Mouse (Mus musculus): ENCODE results near the gene Ccer2.

Ccer2 gene

GRCm38 (mm10) chr7:28749935-28750334 lies 6.0 kb upstream of the Ccer2 start:
- DNase-seq (ENCODE audit: low spot score in 2 of 2): no peak

DNA sequence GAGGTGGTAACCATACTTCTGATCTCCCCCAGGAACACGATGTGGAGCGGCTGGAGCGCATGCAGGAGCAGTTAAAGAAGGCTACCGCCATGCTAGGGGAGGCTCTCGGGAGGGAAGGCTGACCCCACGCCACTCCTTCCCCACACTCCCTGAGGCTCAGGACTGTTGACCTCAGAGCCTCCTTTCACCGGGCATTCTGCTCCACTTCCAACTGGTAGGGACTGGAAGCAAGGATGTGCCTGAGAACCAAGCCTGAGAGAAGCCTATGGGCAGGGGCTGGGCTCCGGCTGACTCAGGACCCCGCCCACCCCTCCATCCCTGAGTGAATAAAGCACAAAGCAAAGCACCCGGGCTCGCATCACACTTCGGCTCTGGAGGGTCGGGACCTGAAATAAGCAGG lies 2.6 kb downstream of the Ccer2 start:
- no peak for DNase-seq (ENCODE audit: low spot score in 2 of 2)

DNA sequence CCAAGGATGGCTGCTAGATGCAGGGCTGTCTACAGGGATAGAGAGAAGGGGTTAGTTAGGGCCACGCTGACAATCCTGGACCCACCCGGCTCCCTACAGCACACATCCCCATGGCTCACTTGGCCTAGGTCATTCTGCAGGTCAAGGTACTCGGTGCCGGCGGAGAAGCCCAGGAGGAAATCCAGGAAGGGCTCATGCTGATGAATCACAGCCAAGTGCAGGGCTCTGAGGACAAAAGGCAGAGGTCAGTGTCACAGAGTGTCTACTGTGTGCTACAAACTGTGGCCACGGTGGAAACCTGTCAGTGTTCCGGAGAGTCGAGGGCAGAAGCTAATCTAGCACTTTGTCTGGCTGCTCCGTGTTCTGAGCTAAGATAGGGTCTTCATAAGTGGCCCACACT lies 5.9 kb downstream of the Ccer2 start:
- no peak for DNase-seq (ENCODE audit: low spot score in 2 of 2)

DNA sequence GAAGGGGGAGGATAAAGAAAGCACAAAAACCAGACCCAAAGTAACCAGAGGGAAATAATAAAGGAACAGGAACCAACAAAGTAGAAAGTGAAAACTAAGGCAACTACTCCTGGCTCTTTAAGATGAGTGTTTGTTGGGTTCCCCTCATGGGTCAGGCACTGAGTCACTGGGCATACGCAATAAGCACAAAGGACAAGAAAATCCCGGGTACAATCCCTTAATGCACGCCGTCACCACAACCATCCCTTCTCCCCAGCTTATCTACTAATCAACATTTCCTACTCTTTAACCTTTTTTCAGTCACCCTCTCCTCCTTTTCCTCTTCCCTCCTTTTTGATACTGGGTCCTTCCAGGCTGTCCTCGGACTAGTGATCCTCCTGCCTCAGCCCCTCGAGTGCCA lies 9.2 kb downstream of the Ccer2 start:
- no peak for DNase-seq (ENCODE audit: low spot score in 2 of 2)

- peak; percentile 96 to 98 for DNase-seq (ENCODE audit: low spot score in 2 of 2)
Observed at GRCm38 (mm10) chr7:28766173-28766879, 10.4 kb downstream of the Ccer2 start, which contains the start of gene Sirt2. Gene Sirt2 (plus strand): TSS chr7:28766735.

- DNase-seq (ENCODE audit: low spot score in 2 of 2): no peak
Observed at GRCm38 (mm10) chr7:28766910-28767309, 10.9 kb downstream of the Ccer2 start.

GRCm38 (mm10) chr7:28767462-28767965 lies 11.5 kb downstream of the Ccer2 start, which contains the start of gene Nfkbib:
Gene Nfkbib (minus strand): TSS chr7:28767512.
- DNase-seq (ENCODE audit: low spot score in 2 of 2): no peak

GRCm38 (mm10) chr7:28769414-28769958 lies 13.5 kb downstream of the Ccer2 start:
- no peak for DNase-seq (ENCODE audit: low spot score in 2 of 2)

DNA sequence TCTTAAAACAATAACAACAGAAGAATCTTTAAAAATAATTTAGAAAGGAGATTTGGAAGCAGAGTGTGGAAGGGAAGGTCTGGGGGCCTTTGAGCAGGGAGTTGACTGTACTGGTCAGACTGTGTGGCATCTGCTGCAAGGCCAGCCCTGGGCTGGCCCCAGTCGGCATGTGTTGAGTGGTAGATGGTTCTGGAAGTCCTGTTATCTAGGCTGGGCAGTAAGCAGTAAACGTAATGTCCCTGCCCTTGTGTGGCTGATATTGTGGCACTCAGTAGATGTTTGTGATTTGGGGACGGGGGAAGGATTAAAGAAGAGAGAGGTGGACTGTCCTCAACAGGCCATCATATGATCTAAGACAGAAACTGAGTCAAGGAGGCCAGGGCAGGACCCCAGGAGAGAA lies 14.3 kb downstream of the Ccer2 start:
- DNase-seq (ENCODE audit: low spot score in 2 of 2): no peak

DNA sequence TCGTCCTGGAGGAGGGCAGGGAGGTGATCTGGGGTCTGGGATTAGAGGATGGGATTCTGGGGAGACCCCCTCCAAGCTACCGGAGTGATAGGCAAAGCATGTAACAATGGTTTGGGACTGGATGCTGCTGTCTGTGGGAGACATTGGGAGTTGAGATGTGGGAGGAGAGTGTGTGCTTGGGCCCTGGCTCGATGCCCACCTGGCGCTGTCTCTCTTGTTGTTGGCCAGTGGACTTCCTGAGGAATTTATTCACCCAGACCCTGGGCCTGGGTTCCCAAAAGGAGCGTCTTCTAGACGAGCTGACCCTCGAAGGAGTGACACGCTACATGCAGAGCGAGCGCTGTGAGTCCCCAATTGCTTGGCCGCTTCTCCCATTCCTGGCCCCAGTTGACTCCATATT lies 15.9 kb downstream of the Ccer2 start:
- DNase-seq (ENCODE audit: low spot score in 2 of 2): no peak

GRCm38 (mm10) chr7:28773163-28773562 lies 17.2 kb downstream of the Ccer2 start:
- no peak for DNase-seq (ENCODE audit: low spot score in 2 of 2)

DNA sequence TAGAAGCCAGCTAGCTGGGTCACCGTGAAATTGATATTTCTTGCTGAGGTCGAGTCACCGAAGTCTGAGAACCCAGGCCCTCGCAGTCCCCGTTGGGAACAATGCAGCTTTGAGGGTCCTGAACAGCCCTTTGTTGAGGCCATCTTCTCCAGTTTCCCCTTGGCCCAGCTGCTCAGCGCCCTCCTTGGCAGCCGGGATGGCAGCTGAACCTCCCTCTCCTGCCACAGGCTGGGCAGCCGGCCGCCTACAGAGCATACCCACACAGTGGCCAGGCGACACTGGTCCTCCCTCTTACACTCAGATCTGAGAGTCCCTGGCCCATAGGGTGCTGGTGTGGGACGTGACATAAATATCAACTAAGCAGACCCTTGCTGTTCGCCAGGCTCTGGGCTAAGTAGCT lies 18.2 kb downstream of the Ccer2 start:
- no peak for DNase-seq (ENCODE audit: low spot score in 2 of 2)

DNA sequence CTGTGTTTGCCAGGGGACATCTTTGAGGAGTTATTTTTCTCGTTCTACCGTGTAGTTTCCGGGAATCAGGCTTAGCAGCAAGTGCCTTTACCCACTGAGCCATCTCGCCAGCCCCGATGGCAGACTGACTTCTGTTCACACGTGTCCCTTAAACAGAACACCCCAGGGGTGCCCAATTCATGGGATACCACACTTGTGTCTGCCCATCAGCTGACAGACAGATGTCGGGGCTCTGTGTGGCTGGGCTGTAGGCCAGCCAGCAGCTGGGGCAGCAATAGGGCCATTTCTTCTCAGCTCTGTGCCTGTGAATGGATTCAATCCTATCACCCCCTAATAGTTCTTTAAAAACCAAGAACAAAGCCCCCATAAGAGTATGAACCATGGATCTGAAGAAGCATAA lies 19.2 kb downstream of the Ccer2 start:
- DNase-seq (ENCODE audit: low spot score in 2 of 2): no peak

- no peak for DNase-seq (ENCODE audit: low spot score in 2 of 2)
Observed at GRCm38 (mm10) chr7:28778825-28779224, 22.9 kb downstream of the Ccer2 start.

DNA sequence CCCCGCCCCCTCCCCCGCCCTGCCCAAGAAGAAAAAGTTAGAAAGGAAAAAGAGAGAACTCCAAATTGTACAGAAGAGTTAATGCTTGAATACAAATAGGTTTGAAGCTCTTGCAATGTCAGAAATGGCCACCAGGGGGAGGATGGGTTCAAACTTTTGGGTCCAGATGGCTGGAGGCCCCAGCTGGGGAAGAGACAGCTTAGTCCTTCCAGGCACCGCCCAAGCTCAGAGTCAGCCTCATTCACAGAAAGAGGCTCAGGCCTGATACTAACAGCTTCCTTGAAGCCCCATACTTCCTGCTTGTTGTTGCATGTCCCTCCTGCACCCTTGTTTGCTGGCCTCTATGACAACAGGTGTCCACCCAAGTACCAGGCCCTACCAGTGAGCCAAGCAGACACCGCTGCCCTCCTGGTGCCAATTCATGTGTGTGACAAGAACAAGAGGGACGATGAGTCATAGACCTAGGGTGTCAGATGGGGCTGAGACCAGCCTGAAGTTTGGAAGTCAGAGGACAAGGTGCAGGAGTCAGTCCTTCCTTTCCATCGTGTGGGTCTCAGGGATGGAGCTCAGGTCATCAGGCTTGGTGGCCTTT lies 24.2 kb downstream of the Ccer2 start:
- peak; percentile 89 to 91 for DNase-seq (ENCODE audit: low spot score in 2 of 2)

- DNase-seq (ENCODE audit: low spot score in 2 of 2): no peak
Observed at GRCm38 (mm10) chr7:28780857-28781256, 24.9 kb downstream of the Ccer2 start.

DNA sequence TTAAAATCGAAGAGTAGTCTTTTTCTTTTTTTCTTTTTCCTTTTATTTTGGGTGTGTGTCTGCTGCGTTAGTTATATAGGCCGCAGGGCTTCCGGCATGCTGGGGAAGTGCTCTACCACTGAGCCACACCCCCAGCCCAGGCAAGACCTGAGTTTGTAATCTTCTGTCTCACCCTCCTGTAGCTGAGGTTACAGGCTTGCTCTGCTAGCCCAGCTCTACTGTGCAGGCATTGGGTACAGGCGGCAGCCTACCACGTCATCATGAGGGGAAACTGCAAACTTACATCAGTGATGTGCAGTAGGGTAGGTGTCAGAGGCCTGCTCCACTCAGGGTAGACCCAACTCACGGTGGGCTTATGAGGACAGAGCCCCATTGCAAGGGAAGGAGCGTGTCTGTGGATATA lies 25.3 kb downstream of the Ccer2 start:
- DNase-seq (ENCODE audit: low spot score in 2 of 2): no peak

DNA sequence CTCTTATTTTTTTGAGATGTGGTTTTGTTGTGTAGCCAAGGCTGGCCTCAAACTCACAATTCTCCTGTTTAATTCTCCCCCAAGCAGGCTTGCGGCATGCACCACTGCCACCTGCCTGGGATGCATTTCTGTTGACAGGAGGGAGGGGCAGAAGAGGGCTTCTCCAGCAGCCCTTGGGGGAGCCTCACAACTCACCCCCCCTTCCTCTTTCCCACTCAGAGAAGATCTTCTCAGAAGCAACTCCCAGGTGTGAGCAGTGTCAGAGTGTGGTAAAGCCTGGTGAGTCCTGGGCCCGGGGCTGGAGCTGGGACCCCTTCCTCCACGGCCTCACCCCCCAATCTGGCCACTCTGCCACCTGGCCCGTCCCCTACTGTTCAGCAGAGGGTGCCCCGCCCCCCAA lies 29.2 kb downstream of the Ccer2 start:
- no peak for DNase-seq (ENCODE audit: low spot score in 2 of 2)

DNA sequence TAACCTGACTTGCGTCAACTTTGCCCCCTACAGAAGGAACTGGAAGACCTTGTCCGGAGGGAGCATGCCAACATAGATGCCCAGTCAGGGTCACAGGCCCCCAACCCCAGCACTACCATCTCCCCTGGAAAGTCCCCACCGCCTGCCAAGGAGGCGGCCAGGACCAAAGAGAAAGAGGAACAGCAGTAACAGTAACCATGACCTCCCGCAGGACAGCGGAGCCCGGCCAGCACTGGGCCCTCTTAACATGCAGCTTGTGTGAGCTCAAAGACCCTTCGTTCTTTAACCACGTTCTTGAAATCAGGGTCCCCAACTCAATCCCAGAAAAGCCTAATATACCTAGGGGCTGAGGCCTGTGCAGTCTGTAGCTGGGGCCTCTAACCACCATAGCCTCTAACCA lies 31.9 kb downstream of the Ccer2 start:
- DNase-seq (ENCODE audit: low spot score in 2 of 2): no peak

DNA sequence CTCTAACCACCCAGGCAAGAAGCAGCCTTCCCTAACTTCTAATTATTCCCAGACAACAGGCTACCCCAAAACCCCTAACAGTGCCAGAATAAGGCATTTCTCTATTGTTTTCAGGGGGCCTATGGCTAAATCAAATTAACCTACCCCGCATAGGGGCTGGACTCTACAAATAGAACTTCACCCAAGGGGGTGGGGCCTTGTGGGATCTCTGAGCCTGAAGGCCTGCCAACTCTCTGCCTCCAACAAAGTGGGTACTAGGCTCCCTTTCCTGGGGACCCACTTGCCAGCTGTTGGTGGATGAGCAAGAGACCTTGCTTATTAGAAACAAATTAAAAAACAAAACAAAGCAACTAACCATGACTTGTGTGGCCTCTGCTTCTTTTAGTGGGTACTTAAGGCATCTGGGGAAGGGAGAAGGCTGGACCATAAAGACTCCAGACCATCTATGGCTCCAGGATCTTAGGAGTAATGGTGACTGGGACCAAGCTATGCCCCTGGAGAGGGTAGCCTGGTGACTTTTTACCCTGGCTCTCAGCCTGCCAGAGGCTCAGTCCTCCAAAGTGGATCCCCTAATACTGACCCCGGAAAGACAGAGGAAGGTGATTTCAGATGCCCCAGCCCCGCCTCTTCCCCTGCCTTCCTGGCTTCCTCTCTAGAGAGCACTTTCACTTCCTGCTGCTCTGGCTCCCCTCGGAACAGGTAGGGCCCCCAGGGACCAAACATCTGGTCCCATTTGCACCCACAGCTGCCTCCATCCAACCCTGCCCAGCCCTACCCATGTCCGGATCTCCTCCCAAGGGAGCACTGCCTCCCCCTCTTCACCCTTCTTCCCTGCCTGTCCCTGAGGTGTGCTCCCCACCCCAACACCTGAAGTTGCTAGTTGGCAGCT lies 32.6 kb downstream of the Ccer2 start, which contains the start of gene Rinl:
Gene Rinl, plus strand, starts transcription at position 663 of the 889 bp plus-strand sequence.
- DNase-seq (ENCODE audit: low spot score in 2 of 2): no peak

DNA sequence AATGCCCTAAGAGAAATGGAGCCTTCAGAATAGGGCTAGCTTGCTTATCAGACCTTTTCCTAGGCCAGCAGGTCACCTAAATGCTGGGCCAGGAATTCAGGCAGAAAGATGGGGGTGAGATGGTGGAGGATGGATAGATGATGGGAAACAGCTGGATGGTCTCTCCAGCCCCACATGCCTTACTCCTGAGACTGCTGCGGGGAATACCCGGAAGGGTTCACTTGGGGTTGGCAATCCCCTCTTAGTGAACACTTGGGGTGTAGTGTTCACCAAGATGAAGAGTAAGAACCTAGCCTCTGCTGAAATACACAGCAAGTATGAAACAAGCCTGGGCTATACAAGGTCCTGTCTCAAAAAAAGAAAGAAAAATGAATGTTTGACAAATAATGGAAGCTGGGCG lies 33.3 kb downstream of the Ccer2 start:
- DNase-seq (ENCODE audit: low spot score in 2 of 2): no peak
